Mouse (Mus musculus) lung, postnatal 0 days (tissue): ENCODE measurements around the gene BC025920. TPM values are rescaled to one million over a fixed set of nuclear protein-coding genes. Genes with fewer than 3 reads are reported as not detected.
"Not testable (repeated sequence)": the region's sequence is repeated elsewhere in the genome, so short reads cannot be mapped to it uniquely, and the experiment has no call there.

Experiments
- ATAC-seq: fragments of 200-750 bp; cut with Nextera tagmentation; 2 replicates; pipeline ENCODE4 v1.8.0; 2017; ENCODE audit warnings: moderate library complexity
- DNase-seq: peaks from one replicate; pipeline ENCODE4 v3.0.0-alpha.2; 2016; ENCODE audit warnings: low spot score
- H3K27ac ChIP-seq: fragments of 300-500 bp; sonication (generic); 2 replicates; pipeline ENCODE4 v1.5.1; 2014; ENCODE audit warnings: antibody characterized with exemption, mild to moderate bottlenecking, low read length, mixed read lengths
- H3K27me3 ChIP-seq: fragments of 300-500 bp; sonication (generic); replicated peaks from 2 replicates; pipeline ENCODE4 v1.6.1; 2014; ENCODE audit warnings: low read length, mixed read lengths; ENCODE audit not compliant: insufficient read depth
- H3K36me3 ChIP-seq: fragments of 300-500 bp; sonication (generic); 2 replicates; pipeline ENCODE4 v1.6.1; 2014; ENCODE audit warnings: low read length, mixed read lengths; ENCODE audit not compliant: insufficient read depth
- H3K4me1 ChIP-seq: fragments of 300-500 bp; sonication (generic); 2 replicates; pipeline ENCODE4 v1.6.1; 2014; ENCODE audit warnings: antibody characterized with exemption, low read depth, low read length, mixed read lengths; ENCODE audit not compliant: insufficient read depth
- H3K4me2 ChIP-seq: fragments of 300-500 bp; sonication (generic); replicated peaks from 2 replicates; pipeline ENCODE4 v1.6.1; 2014; ENCODE audit warnings: low read depth, mild to moderate bottlenecking, low read length, moderate library complexity, mixed read lengths
- H3K4me3 ChIP-seq: fragments of 300-500 bp; sonication (generic); 2 replicates; pipeline ENCODE4 v1.5.1; 2014; ENCODE audit warnings: low read depth, low read length
- H3K9ac ChIP-seq: fragments of 300-500 bp; sonication (generic); replicated peaks from 2 replicates; pipeline ENCODE4 v1.6.1; 2014; ENCODE audit warnings: low read depth, mild to moderate bottlenecking
- H3K9me3 ChIP-seq: fragments of 300-500 bp; sonication (generic); 2 replicates; pipeline ENCODE4 v1.6.1; 2016; ENCODE audit warnings: low read length, mixed read lengths
- CTCF ChIP-seq: IDR thresholded peaks from 2 replicates; pipeline ENCODE4 v1.5.1; 2016; ENCODE audit warnings: antibody characterized with exemption, mild to moderate bottlenecking
- EP300 ChIP-seq: IDR thresholded peaks from 2 replicates; pipeline ENCODE4 v1.6.1; 2016; ENCODE audit warnings: antibody characterized with exemption, mild to moderate bottlenecking, control low read depth
- WGBS: fragments of 180-500 bp; shearing (Covaris S2); extraction: QIAGEN DNeasy Blood & Tissue Kit; methylation state at CpG from one replicate; pipeline ENCODE4 v1.1.7; 2014; 5-methylcytosine and 5-hydroxymethylcytosine counted together
- polyA plus RNA-seq: library from polyadenylated mRNA; unstranded; fragments of >200 nt; fragmentation: Nextera tagmentation; extraction: Ambion mirVana; gene quantifications from 2 replicates; pipeline ENCODE4 v1.2.1, GENCODE M21; 2015

BC025920 gene
- polyA plus RNA-seq, 1 experiment from 2014 or later, result 0.29 TPM

GRCm38 (mm10) chr10:81642648-81643448 is 36.8 kb downstream of the BC025920 start:
- Histone ChIP-seq H3K27ac (peak overlapping the region; percentile 68), H3K9me3 (no peaks in the 10 kb centered on the region), H3K27me3 (no peaks in the 10 kb centered on the region), H3K4me3 (peak overlapping the region; percentile 64), H3K4me1 (peaks cover 5% of the 10 kb centered on the region; the same call in 1 of the 2 replicates), H3K4me2 (peak overlapping the region; percentile 63), H3K36me3 (no peaks in the 10 kb centered on the region), H3K9ac (peak overlapping the region; percentile 61)
- TF ChIP-seq EP300, result no peak
- no peak for TF ChIP-seq CTCF
- WGBS, result 18% methylated on average over 22 of the region's 24 CpGs
- DNase-seq, result no peak
- no peak for ATAC-seq

GRCm38 (mm10) chr10:81643449-81644055 is 37.5 kb downstream of the BC025920 start:
- Histone ChIP-seq H3K4me1 (peaks cover 5% of the 10 kb centered on the region; the same call in 1 of the 2 replicates), H3K4me3 (peak overlapping the region; percentile 64), H3K27me3 (no peaks in the 10 kb centered on the region), H3K27ac (peak overlapping the region; percentile 68), H3K9me3 (no peaks in the 10 kb centered on the region), H3K9ac (peak overlapping the region; percentile 61), H3K36me3 (no peaks in the 10 kb centered on the region), H3K4me2 (peak overlapping the region; percentile 63)
- no peak for TF ChIP-seq EP300
- peak; percentile 65 for TF ChIP-seq CTCF
- DNase-seq (peak; percentile 97), ATAC-seq (peak; percentile 95)
- under 1% methylated on average over 59 of the region's 75 CpGs for WGBS

- H3K27ac ChIP-seq, result peak overlapping the region; percentile 68; the same call in 1 of the 2 replicates
These were observed 38.1 kb downstream of the BC025920 start for GRCm38 (mm10) chr10:81644162-81644561.

GRCm38 (mm10) chr10:81644716-81645115 is 38.6 kb downstream of the BC025920 start:
- WGBS, result 93% methylated on average over 18 of the region's 18 CpGs
- no peak for ATAC-seq

More at GRCm38 (mm10) chr10:81644162-81644561, 38.1 kb downstream of the BC025920 start:
- no peaks in the 10 kb centered on the region for H3K27me3 ChIP-seq
- DNase-seq (no peak), ATAC-seq (no peak)
- H3K4me1 ChIP-seq, result peaks cover 5% of the 10 kb centered on the region; the same call in 1 of the 2 replicates
- H3K9me3 ChIP-seq, result no peaks in the 10 kb centered on the region
- no peak overlapping the region for H3K9ac ChIP-seq
- 48% methylated on average over 2 of the region's 2 CpGs for WGBS
- peak overlapping the region; percentile 63 for H3K4me2 ChIP-seq
- H3K4me3 ChIP-seq, result peak overlapping the region; percentile 64; the same call in 1 of the 2 replicates
- TF ChIP-seq CTCF, result no peak
- TF ChIP-seq EP300, result no peak
- no peaks in the 10 kb centered on the region for H3K36me3 ChIP-seq

GRCm38 (mm10) chr10:81645391-81645790 is 39.3 kb downstream of the BC025920 start:
- Histone ChIP-seq H3K27me3 (no peaks in the 10 kb centered on the region), H3K4me1 (peaks cover 5% of the 10 kb centered on the region; the same call in 1 of the 2 replicates), H3K27ac (no peak overlapping the region), H3K9me3 (no peaks in the 10 kb centered on the region), H3K36me3 (no peaks in the 10 kb centered on the region), H3K9ac (no peak overlapping the region), H3K4me2 (no peak overlapping the region), H3K4me3 (no peak overlapping the region)
- WGBS, result 91% methylated on average over 4 of the region's 4 CpGs
- TF ChIP-seq CTCF, result no peak
- no peak for TF ChIP-seq EP300
- ATAC-seq, result no peak
- DNase-seq, result no peak

More at GRCm38 (mm10) chr10:81644716-81645115, 38.6 kb downstream of the BC025920 start:
- H3K4me3 ChIP-seq, result no peak overlapping the region
- H3K9ac ChIP-seq, result no peak overlapping the region
- no peak for TF ChIP-seq CTCF
- TF ChIP-seq EP300, result no peak
- no peak for DNase-seq
- no peaks in the 10 kb centered on the region for H3K9me3 ChIP-seq
- peaks cover 5% of the 10 kb centered on the region; the same call in 1 of the 2 replicates for H3K4me1 ChIP-seq
- H3K4me2 ChIP-seq, result no peak overlapping the region
- H3K27ac ChIP-seq, result no peak overlapping the region
- H3K27me3 ChIP-seq, result no peaks in the 10 kb centered on the region
- H3K36me3 ChIP-seq, result no peaks in the 10 kb centered on the region

- H3K36me3 ChIP-seq, result no peaks in the 10 kb centered on the region
- DNase-seq (no peak), ATAC-seq (no peak)
- no peaks in the 10 kb centered on the region for H3K9me3 ChIP-seq
- peaks cover 5% of the 10 kb centered on the region; the same call in 1 of the 2 replicates for H3K4me1 ChIP-seq
- H3K9ac ChIP-seq, result no peak overlapping the region
- H3K4me2 ChIP-seq, result no peak overlapping the region
- 72% methylated on average over 7 of the region's 7 CpGs for WGBS
- H3K27me3 ChIP-seq, result no peaks in the 10 kb centered on the region
- TF ChIP-seq CTCF (no peak), EP300 (no peak)
- no peak overlapping the region for H3K27ac ChIP-seq
- no peak overlapping the region for H3K4me3 ChIP-seq
These were observed 40.0 kb downstream of the BC025920 start for GRCm38 (mm10) chr10:81646015-81646555.

- H3K9ac ChIP-seq, result peak within 1 kb of the TSS; percentile 46; the same call in 1 of the 2 replicates
- DNase-seq, result peak; percentile 93
- not testable (repeated sequence) for H3K36me3 ChIP-seq, H3K27ac ChIP-seq, H3K27me3 ChIP-seq, H3K9me3 ChIP-seq, H3K4me1 ChIP-seq
- WGBS, result 4% methylated on average over 31 of the region's 52 CpGs
- H3K4me3 ChIP-seq, result peak within 1 kb of the TSS; percentile 50
- ATAC-seq, result peak; percentile 98
- peak within 1 kb of the TSS; percentile 44 for H3K4me2 ChIP-seq
These were observed 43.0 kb downstream of the BC025920 start, which contains the start of gene Gm10778 for GRCm38 (mm10) chr10:81648803-81649775. Gene Gm10778 (plus strand): TSS chr10:81649059.
